Mouse (Mus musculus) ES-E14 (cell line): ENCODE data around the gene Lsg1. TPM values are rescaled to one million over a fixed set of nuclear protein-coding genes. Genes with fewer than 3 reads are reported as not detected.
A peak's percentile ranks its signal among the peaks of the same experiment; 100 is the strongest.

Experiments
- DNase-seq: peaks from one replicate; pipeline ENCODE4 v3.0.0-alpha.2; 2013; ENCODE audit warnings: low read depth, low spot score
- H3K27ac ChIP-seq: 2 replicates; pipeline ENCODE4 v1.5.1; 2012; ENCODE audit warnings: low read depth, mild to moderate bottlenecking, low read length, moderate library complexity, mixed read lengths; ENCODE audit not compliant: poor library complexity, insufficient read depth, severe bottlenecking
- H3K36me3 ChIP-seq: 2 replicates; pipeline ENCODE4 v1.6.1; 2012; ENCODE audit warnings: mild to moderate bottlenecking, low read length, moderate library complexity, mixed read lengths; ENCODE audit not compliant: control insufficient read depth, poor library complexity, insufficient read depth, severe bottlenecking
- H3K4me1 ChIP-seq, 2 experiments: fragments of 150-350 bp in 1 of 2; sonication (generic) in 1 of 2; 2 replicates each; pipeline ENCODE4 v1.6.1; 2012; ENCODE audit warnings: low read length in 2 of 2, mild to moderate bottlenecking in 1 of 2, mixed read lengths in 1 of 2; ENCODE audit not compliant: control insufficient read depth in 2 of 2, insufficient read depth in 2 of 2, poor library complexity in 1 of 2
- H3K4me3 ChIP-seq, 2 experiments: fragments of 150-350 bp in 1 of 2; sonication (generic) in 1 of 2; 2 replicates each; pipeline ENCODE4 v1.5.1; 2012; ENCODE audit warnings: low read length in 2 of 2, low read depth in 1 of 2, mild to moderate bottlenecking in 1 of 2, mixed read lengths in 1 of 2; ENCODE audit not compliant: insufficient read depth in 1 of 2, poor library complexity in 1 of 2, severe bottlenecking in 1 of 2
- H3K9ac ChIP-seq: 2 replicates; pipeline ENCODE4 v1.6.1; 2012; ENCODE audit warnings: low read depth, mild to moderate bottlenecking, low read length, mixed read lengths; ENCODE audit not compliant: poor library complexity, insufficient read depth, severe bottlenecking
- H3K9me3 ChIP-seq: fragments of 150-350 bp; sonication (generic); 2 replicates; pipeline ENCODE4 v1.6.1; 2012; ENCODE audit warnings: low read depth, mild to moderate bottlenecking, low read length; ENCODE audit not compliant: control insufficient read depth, insufficient read depth
- CHD2 ChIP-seq: IDR thresholded peaks from 2 replicates; pipeline ENCODE4 v1.6.1; 2014; ENCODE audit warnings: mild to moderate bottlenecking, low read depth, low read length, inconsistent platforms
- HCFC1 ChIP-seq: IDR thresholded peaks from 2 replicates; pipeline ENCODE4 v1.6.1; 2012; ENCODE audit warnings: low read length, inconsistent platforms, borderline replicate concordance; ENCODE audit not compliant: insufficient read depth
- MAFK ChIP-seq: IDR thresholded peaks from 2 replicates; pipeline ENCODE4 v1.6.1; 2014; ENCODE audit warnings: mild to moderate bottlenecking, low read depth, low read length, inconsistent platforms; ENCODE audit not compliant: insufficient read depth
- ZC3H11A ChIP-seq: IDR thresholded peaks from 2 replicates; pipeline ENCODE4 v1.6.1; 2012; ENCODE audit warnings: low read depth, mild to moderate bottlenecking, inconsistent platforms, low read length, borderline replicate concordance
- ZNF384 ChIP-seq: IDR thresholded peaks from 2 replicates; pipeline ENCODE4 v1.6.1; 2012; ENCODE audit warnings: low read depth, low read length, inconsistent platforms
- in situ Hi-C, 2 experiments: fragments of 600-800 bp; cut with MboI; formaldehyde crosslinking; loops; one replicate each; pipeline ENCODE4 v1.15.1; 2025; ENCODE audit warnings: low sequenced_read_pairs in 2 of 2, inconsistent platforms in 1 of 2; ENCODE audit not compliant: unreplicated experiment in 2 of 2
- total RNA-seq: library from RNA; depleted of rRNA; stranded (reverse); fragments of 300-350 nt; gene quantifications from 2 replicates; pipeline ENCODE4 v1.2.3, GENCODE M21; 2012

Gene Lsg1
- total RNA-seq, 1 experiment = 87.2 TPM

DNA sequence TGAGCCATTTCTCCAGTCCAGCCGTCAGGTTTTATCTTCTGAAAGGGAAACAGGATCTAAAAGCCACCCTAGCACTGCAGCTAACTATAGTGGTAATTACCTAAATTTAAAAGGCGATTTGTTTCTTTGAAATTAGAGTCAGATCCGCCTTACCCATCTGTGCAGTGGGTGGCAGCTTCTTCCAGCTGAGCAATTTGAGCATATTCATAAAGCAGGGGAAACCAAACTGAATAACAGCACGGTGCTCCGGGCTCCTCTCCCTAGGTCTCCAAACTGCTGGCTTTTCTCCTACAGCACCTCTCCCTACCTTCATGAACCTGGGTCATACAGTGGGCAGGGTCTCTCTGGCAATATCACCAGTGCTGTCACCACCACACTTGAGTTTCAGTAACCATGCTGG, 39.1 kb downstream of the Lsg1 start:
- TF ChIP-seq ZC3H11A (no peak), ZNF384 (no peak)
- no peak for DNase-seq
- peaks cover 0 to 11% of the 10 kb centered on the region in 2 experiments; a peak in 1 of 4 replicates for H3K4me1 ChIP-seq
- no peaks in the 10 kb centered on the region for H3K36me3 ChIP-seq
- H3K27ac ChIP-seq = no peak overlapping the region
- no peak overlapping the region for H3K4me3 ChIP-seq
- no peak overlapping the region for H3K9ac ChIP-seq
- in situ Hi-C loops = no loop called here
- no peaks in the 10 kb centered on the region for H3K9me3 ChIP-seq

DNA sequence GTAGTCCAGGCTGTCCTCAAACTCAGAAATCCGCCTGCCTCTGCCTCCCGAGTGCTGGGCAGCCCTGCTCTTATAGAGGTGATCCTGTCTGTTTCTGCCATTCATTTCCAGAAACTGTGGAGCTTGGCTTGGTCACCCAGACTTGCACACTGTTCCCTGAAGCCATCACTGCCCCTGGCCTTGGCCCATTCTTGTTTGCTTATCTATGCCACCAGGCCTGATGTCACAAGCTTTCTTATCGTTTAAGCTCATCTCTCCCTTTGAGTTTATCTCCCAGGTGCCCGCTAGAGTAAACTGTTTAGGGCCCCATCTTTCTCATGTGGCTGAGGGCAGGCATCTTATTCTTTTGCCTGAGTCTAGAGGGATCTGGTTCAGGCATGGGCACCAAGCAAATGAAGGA, 42.7 kb downstream of the Lsg1 start:
- Histone ChIP-seq H3K27ac (no peak overlapping the region), H3K4me1 (peaks cover 0 to 11% of the 10 kb centered on the region in 2 experiments; a peak in 2 of 4 replicates), H3K9ac (no peak overlapping the region), H3K9me3 (no peaks in the 10 kb centered on the region), H3K4me3 (no peak overlapping the region), H3K36me3 (no peaks in the 10 kb centered on the region)
- in situ Hi-C loops = no loop called here
- no peak for DNase-seq
- TF ChIP-seq CHD2 (no peak), ZNF384 (no peak), HCFC1 (no peak), MAFK (no peak), ZC3H11A (no peak)

DNA sequence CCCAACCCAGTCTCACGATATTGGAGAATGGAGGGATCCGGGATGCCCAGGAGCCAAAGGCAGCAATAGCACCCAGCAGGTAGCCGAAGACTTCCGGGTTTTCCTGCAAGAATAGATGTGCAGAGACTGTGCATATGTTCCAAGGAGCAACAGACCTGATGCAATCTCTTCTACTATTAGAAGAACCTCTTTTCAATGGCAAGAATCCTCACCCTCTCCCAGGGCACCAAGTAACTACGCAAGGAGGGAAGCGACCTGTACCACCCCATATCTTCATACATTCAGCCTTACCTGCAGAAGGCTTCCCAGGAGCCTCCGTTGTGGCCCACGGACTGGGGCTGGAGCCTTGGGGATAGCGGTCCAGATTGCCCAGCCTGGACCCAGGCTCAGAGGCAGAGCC, 44.0 kb downstream of the Lsg1 start:
- DNase-seq = no peak
- in situ Hi-C loops = no loop called here
- peaks cover 0 to 13% of the 10 kb centered on the region in 2 experiments; a peak in 2 of 4 replicates for H3K4me1 ChIP-seq
- H3K27ac ChIP-seq = no peak overlapping the region
- no peaks in the 10 kb centered on the region for H3K9me3 ChIP-seq
- H3K4me3 ChIP-seq = no peak overlapping the region
- H3K36me3 ChIP-seq = no peaks in the 10 kb centered on the region
- H3K9ac ChIP-seq = no peak overlapping the region
- TF ChIP-seq CHD2 (no peak), ZNF384 (no peak), HCFC1 (no peak), MAFK (no peak), ZC3H11A (no peak)

DNA sequence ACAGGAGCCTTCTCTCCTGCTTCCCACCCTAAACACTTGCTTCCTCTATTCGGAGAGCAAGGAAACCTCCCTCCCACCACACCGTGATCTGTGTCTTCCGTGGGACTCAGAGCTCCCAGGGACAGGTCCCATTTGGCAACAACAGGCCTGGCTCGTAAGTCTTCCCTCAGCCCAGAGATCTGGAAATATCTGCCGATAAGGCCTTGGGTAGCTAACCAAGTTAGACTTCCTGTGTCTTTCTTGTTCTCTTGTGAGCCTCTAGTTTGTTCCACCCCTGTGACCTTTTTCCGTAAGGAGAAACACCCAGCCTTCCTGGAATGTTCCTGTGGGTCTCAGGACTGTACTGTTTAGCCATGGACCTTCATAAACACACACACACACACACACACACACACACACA, 44.6 kb downstream of the Lsg1 start:
- Histone ChIP-seq H3K4me3 (no peak overlapping the region), H3K9ac (no peak overlapping the region), H3K27ac (no peak overlapping the region), H3K4me1 (peaks cover 0 to 13% of the 10 kb centered on the region in 2 experiments; a peak in 2 of 4 replicates), H3K36me3 (no peaks in the 10 kb centered on the region), H3K9me3 (no peaks in the 10 kb centered on the region)
- TF ChIP-seq CHD2 (no peak), ZNF384 (no peak), ZC3H11A (no peak), HCFC1 (no peak)
- in situ Hi-C loops = no loop called here
- DNase-seq = no peak

DNA sequence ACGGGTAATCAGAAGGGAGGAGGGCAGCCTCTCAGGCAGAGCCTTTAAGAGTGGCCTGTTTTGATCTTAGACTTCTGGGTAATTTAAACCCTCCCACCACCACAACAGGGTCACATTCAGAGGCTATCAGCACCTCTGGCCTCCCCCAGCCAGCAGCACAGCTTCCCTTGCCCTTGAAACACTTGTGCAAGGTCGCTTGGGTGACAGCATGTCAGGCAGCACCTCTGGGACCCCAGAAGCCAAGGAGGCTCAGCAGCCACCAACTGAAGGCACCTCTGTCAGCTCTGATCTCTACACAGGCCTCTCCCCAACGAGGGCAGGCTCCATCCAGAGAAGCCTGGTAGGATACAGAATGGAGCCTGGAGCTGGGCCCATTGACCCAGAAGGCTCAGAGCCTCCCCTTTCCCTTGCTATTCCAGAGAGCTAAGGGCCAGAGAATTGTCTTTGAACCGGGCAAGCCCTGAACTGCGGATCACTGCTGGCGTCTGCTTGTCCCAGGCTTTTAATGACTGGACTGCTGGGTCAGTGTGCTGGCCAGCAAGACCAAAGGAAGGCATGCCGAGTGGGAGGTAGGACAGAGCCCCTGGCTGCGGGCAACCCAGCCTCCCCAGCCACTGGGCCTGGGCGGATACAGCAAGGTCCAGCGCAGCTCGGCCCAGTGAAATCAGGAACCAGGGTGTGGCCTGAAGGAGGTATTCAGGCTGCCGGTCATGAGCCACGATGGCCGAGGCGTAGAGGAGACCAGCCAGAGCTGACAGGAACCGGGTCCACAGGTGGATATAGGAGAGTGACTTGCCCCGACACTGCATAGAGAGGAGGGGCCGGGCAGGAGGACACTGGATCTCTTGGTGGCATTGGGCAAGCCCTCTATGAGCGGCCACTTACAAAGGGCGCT, 47.0 kb downstream of the Lsg1 start:
- TF ChIP-seq CHD2 (no peak), HCFC1 (no peak), ZNF384 (no peak)
- H3K4me3 ChIP-seq = peak overlapping the region; percentile 40 to 57
- no peaks in the 10 kb centered on the region for H3K36me3 ChIP-seq
- no peak for DNase-seq
- H3K9ac ChIP-seq = peak overlapping the region; percentile 3; the same call in 1 of the 2 replicates
- in situ Hi-C loops = no loop called here
- H3K27ac ChIP-seq = no peak overlapping the region
- no peaks in the 10 kb centered on the region for H3K9me3 ChIP-seq
- H3K4me1 ChIP-seq = peaks cover 0 to 11% of the 10 kb centered on the region in 2 experiments; a peak in 2 of 4 replicates
